Mouse (Mus musculus): ENCODE measurements around the gene Paqr7. TPM values are rescaled to one million over a fixed set of nuclear protein-coding genes. Genes with fewer than 3 reads are reported as not detected.

Gene Paqr7
- polyA plus RNA-seq, 1 experiment from 2014 or later, result 4.3 TPM

DNA sequence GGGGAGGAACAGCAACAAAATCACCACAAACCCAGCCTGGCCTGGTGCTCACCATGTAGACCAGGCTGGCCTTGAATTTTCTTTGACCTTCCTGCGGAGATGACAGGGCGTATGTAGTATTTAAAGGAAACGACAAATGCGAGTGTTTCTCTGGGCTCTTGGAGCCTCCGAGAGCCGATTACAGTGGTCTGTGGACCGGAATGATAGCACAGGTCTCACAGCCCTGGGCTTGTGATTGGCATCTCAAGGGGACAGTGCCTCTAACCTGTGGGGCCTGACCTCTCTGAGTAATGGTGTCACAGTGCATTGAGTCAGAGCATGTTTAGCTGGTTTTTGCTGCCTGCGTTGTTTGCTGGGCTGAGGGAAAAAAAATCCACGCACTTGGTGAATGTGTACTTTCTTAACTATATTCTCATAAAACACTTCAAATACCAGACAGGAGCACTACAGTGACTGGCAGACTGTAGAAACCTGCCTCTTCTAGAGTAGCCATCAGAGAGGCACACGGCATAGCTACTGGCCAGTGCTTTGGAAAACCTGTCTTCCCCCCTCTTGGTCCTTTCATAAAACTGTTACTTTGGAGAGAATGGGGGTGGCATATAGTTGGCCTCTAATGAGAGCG is 17.9 kb downstream of the Paqr7 start:
- Histone ChIP-seq H3K9ac (ENCODE audit: low read length) (no peak overlapping the region; the same call in 1 of the 2 replicates), H3K4me2 (ENCODE audit: low read length) (no peak overlapping the region), H3K4me1 (ENCODE audit: control insufficient read depth, insufficient read depth, low read length) (peaks cover 8% of the 10 kb centered on the region), H3K27me3 (replicated peaks; ENCODE audit: control insufficient read depth, insufficient read depth, low read length) (no peaks in the 10 kb centered on the region), H3K36me3 (ENCODE audit: control insufficient read depth, insufficient read depth, low read length) (no peaks in the 10 kb centered on the region), H3K27ac (ENCODE audit: low read depth, low read length) (no peak overlapping the region), H3K4me3 (ENCODE audit: low read depth, low read length) (no peak overlapping the region), H3K9me3 (replicated peaks; ENCODE audit: control insufficient read depth, low read length) (no peaks in the 10 kb centered on the region)
- DNase-seq (ENCODE audit: low spot score), result no peak
- no peak for ATAC-seq
- WGBS, result 90% methylated on average over 11 of the region's 11 CpGs

DNA sequence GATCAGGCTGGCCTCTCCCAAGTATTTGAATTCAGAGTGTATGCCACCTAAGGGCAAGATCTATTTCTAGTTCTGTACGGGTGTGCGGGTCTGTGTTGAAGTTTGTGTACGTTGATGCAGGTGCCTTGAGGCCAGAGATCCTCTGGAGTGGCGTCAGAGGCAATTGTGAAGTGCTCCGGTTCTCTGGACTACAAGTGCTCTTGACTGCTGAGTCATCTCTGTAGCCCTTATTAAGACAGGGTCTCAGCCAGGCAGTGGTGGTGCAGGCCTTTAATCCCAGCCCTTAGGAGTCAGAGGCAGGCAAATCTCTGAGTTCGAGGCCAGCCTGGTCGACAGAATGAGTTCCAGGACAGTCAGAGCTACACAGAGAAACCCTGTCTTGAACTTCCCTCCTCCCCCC is 19.1 kb downstream of the Paqr7 start:
- Histone ChIP-seq H3K9ac (ENCODE audit: low read length) (no peak overlapping the region), H3K4me2 (ENCODE audit: low read length) (no peak overlapping the region), H3K36me3 (ENCODE audit: control insufficient read depth, insufficient read depth, low read length) (no peaks in the 10 kb centered on the region), H3K9me3 (replicated peaks; ENCODE audit: control insufficient read depth, low read length) (no peaks in the 10 kb centered on the region), H3K27me3 (replicated peaks; ENCODE audit: control insufficient read depth, insufficient read depth, low read length) (no peaks in the 10 kb centered on the region), H3K27ac (ENCODE audit: low read depth, low read length) (no peak overlapping the region), H3K4me3 (ENCODE audit: low read depth, low read length) (no peak overlapping the region), H3K4me1 (ENCODE audit: control insufficient read depth, insufficient read depth, low read length) (peaks cover 8% of the 10 kb centered on the region)
- WGBS, result 80% methylated on average over 7 of the region's 7 CpGs
- DNase-seq (ENCODE audit: low spot score) (no peak), ATAC-seq (no peak)

DNA sequence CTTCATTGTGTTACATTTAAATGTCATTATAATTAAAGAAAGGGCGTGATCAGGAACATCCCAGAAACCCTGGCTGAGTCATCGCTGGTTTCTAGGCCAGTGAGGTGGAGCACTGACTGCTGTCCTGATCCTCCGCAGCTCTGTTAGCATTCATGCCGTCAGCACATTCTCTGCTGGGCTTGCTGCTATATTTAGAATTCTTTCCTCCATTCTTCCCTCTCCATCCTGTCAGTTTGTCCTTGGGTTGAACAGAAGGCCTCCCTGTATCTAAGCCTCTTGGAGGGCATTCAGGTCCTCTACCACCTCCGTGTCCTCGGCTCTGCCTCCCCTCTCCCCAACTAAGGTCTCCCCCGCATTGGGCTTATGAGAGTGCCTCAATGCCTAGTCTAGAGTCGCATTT is 20.5 kb downstream of the Paqr7 start:
- 0 out of 2 replicates have a peak, but pooled peaks cover 5% of the 10 kb centered on the region for H3K36me3 ChIP-seq (ENCODE audit: control insufficient read depth, insufficient read depth, low read length)
- H3K27me3 ChIP-seq (replicated peaks; ENCODE audit: control insufficient read depth, insufficient read depth, low read length), result no peaks in the 10 kb centered on the region
- H3K9me3 ChIP-seq (replicated peaks; ENCODE audit: control insufficient read depth, low read length), result no peaks in the 10 kb centered on the region
- H3K4me3 ChIP-seq (ENCODE audit: low read depth, low read length), result no peak overlapping the region
- ATAC-seq (no peak), DNase-seq (ENCODE audit: low spot score) (no peak)
- 86% methylated on average over 8 of the region's 8 CpGs for WGBS
- no peak overlapping the region for H3K27ac ChIP-seq (ENCODE audit: low read depth, low read length)
- no peak overlapping the region for H3K9ac ChIP-seq (ENCODE audit: low read length)
- no peak overlapping the region for H3K4me2 ChIP-seq (ENCODE audit: low read length)
- H3K4me1 ChIP-seq (ENCODE audit: control insufficient read depth, insufficient read depth, low read length), result no peaks in the 10 kb centered on the region

DNA sequence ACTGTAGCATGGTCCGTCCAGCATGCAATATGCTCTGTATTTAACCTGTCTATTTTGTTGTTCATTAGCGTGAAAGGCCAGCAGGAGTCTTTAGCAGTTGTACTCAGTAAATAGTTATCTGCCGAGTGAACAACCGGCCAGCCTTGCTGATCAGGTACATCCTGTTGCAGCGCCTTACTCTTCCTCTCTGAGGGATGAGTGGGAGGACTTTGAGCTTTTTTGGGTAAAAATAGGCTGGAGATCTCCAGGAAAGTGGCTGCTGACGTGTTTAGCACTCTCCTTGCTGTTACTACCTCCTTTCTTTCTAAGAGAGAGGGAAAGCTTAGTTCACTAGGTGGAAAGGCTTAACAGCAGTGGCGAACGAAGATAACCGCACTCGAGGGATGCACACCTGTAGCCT is 21.2 kb downstream of the Paqr7 start:
- Histone ChIP-seq H3K4me3 (ENCODE audit: low read depth, low read length) (no peak overlapping the region), H3K4me1 (ENCODE audit: control insufficient read depth, insufficient read depth, low read length) (no peaks in the 10 kb centered on the region), H3K4me2 (ENCODE audit: low read length) (no peak overlapping the region), H3K9me3 (replicated peaks; ENCODE audit: control insufficient read depth, low read length) (no peaks in the 10 kb centered on the region), H3K36me3 (ENCODE audit: control insufficient read depth, insufficient read depth, low read length) (0 out of 2 replicates have a peak, but pooled peaks cover 5% of the 10 kb centered on the region), H3K27ac (ENCODE audit: low read depth, low read length) (no peak overlapping the region), H3K9ac (ENCODE audit: low read length) (no peak overlapping the region), H3K27me3 (replicated peaks; ENCODE audit: control insufficient read depth, insufficient read depth, low read length) (no peaks in the 10 kb centered on the region)
- DNase-seq (ENCODE audit: low spot score) (no peak), ATAC-seq (no peak)
- 86% methylated on average over 10 of the region's 10 CpGs for WGBS

DNA sequence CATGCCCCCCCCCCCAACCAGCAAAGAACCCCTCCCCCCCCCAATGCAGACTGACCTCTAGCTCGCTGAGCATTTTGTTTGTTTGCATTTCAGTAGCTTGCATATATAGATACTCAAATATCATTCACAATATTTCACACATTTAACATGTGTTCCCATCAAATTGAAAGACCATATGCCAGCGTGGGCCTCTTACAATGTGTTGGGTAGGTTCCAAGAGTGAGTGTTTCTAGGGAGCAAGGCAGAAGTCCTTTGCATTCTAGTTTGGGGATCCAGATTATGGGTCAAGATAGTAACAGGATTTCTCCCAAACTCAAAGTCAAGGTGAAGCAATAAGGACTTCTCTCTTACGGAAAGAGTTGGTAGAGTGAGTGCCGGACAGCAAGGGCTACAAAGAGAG is 22.0 kb downstream of the Paqr7 start:
- Histone ChIP-seq H3K27ac (ENCODE audit: low read depth, low read length) (no peak overlapping the region), H3K4me2 (ENCODE audit: low read length) (no peak overlapping the region), H3K4me3 (ENCODE audit: low read depth, low read length) (no peak overlapping the region), H3K4me1 (ENCODE audit: control insufficient read depth, insufficient read depth, low read length) (no peaks in the 10 kb centered on the region), H3K36me3 (ENCODE audit: control insufficient read depth, insufficient read depth, low read length) (0 out of 2 replicates have a peak, but pooled peaks cover 5% of the 10 kb centered on the region), H3K9me3 (replicated peaks; ENCODE audit: control insufficient read depth, low read length) (no peaks in the 10 kb centered on the region), H3K9ac (ENCODE audit: low read length) (no peak overlapping the region), H3K27me3 (replicated peaks; ENCODE audit: control insufficient read depth, insufficient read depth, low read length) (no peaks in the 10 kb centered on the region)
- DNase-seq (ENCODE audit: low spot score), result no peak
- no peak for ATAC-seq
- 82% methylated on average over 4 of the region's 4 CpGs for whole genome bisulfite sequencing

DNA sequence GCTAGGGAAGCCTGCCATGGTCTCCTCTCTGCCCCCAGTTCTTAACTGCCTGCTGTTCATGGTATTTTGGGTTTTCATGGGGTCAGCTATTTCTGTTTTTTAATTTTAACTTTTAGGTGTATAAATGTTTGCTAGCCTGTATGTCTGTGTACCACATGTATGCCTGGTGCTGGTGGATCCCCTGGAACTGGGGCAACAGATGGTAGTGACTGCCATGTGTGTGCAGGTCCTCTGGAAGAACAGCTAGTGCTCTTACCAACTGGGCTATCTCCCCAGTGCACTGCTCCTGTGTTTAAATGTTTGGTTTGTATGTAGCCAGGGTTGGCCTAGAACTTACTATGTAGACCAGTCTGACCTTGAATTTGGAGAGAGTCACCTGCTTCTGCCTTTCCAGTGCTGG is 22.8 kb downstream of the Paqr7 start:
- H3K36me3 ChIP-seq (ENCODE audit: control insufficient read depth, insufficient read depth, low read length), result peaks cover 12% of the 10 kb centered on the region; the same call in 1 of the 2 replicates
- no peaks in the 10 kb centered on the region for H3K4me1 ChIP-seq (ENCODE audit: control insufficient read depth, insufficient read depth, low read length)
- no peak for DNase-seq (ENCODE audit: low spot score)
- H3K4me3 ChIP-seq (ENCODE audit: low read depth, low read length), result no peak overlapping the region
- no peaks in the 10 kb centered on the region for H3K9me3 ChIP-seq (replicated peaks; ENCODE audit: control insufficient read depth, low read length)
- ATAC-seq, result no peak
- H3K27me3 ChIP-seq (replicated peaks; ENCODE audit: control insufficient read depth, insufficient read depth, low read length), result no peaks in the 10 kb centered on the region
- H3K9ac ChIP-seq (ENCODE audit: low read length), result no peak overlapping the region
- H3K4me2 ChIP-seq (ENCODE audit: low read length), result no peak overlapping the region
- no peak overlapping the region for H3K27ac ChIP-seq (ENCODE audit: low read depth, low read length)

DNA sequence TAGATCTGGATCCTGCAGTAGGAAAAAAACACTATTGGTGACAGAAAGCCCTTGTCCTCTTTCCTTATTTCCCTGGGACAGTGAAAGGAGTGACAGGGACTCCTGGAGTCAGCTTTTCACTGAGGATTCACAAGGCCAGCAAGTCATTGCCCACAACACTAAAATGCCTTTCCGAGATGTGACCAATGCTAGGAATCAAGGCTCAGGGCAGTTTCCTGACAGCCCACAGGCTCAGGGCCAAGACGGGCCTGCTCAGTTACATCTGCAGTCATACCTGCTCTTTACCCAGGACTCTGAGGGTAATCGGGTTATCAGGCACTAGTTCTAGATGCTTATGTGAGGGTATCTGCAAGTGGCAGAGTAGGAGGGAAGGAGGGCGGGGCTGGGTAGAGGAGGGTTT is 26.9 kb downstream of the Paqr7 start:
- peaks cover 52% of the 10 kb centered on the region for H3K36me3 ChIP-seq (ENCODE audit: control insufficient read depth, insufficient read depth, low read length)
- H3K9me3 ChIP-seq (replicated peaks; ENCODE audit: control insufficient read depth, low read length), result no peaks in the 10 kb centered on the region
- ATAC-seq, result no peak
- no peak overlapping the region for H3K9ac ChIP-seq (ENCODE audit: low read length)
- H3K4me3 ChIP-seq (ENCODE audit: low read depth, low read length), result no peak overlapping the region
- H3K4me1 ChIP-seq (ENCODE audit: control insufficient read depth, insufficient read depth, low read length), result no peaks in the 10 kb centered on the region
- H3K27me3 ChIP-seq (replicated peaks; ENCODE audit: control insufficient read depth, insufficient read depth, low read length), result no peaks in the 10 kb centered on the region
- no peak overlapping the region for H3K4me2 ChIP-seq (ENCODE audit: low read length)
- H3K27ac ChIP-seq (ENCODE audit: low read depth, low read length), result no peak overlapping the region
- no peak for DNase-seq (ENCODE audit: low spot score)
- WGBS, result 91% methylated on average over 4 of the region's 4 CpGs

DNA sequence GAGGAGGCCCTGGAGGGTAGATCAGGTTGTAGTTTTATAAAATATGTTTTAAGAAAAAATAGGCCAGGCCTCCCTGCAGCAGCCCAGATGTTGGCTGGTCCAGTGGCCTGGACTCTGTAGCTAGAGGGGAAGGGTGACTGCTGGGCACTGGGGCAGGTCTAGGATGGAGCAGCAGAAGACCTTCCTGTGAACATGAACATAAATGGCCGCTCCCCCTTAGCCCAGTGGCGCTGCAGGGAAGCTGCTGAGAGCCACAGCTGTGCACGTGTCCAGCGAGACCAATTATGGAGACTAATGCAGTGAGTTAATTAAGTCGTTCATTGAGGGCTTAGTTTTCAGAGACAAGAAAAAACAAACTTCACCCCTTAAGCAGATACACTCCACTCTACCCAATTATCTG is 29.3 kb downstream of the Paqr7 start:
- Histone ChIP-seq H3K36me3 (ENCODE audit: control insufficient read depth, insufficient read depth, low read length) (peaks cover 76% of the 10 kb centered on the region), H3K27me3 (replicated peaks; ENCODE audit: control insufficient read depth, insufficient read depth, low read length) (no peaks in the 10 kb centered on the region), H3K4me2 (ENCODE audit: low read length) (no peak overlapping the region), H3K4me1 (ENCODE audit: control insufficient read depth, insufficient read depth, low read length) (no peaks in the 10 kb centered on the region), H3K27ac (ENCODE audit: low read depth, low read length) (no peak overlapping the region), H3K4me3 (ENCODE audit: low read depth, low read length) (no peak overlapping the region), H3K9me3 (replicated peaks; ENCODE audit: control insufficient read depth, low read length) (no peaks in the 10 kb centered on the region), H3K9ac (ENCODE audit: low read length) (no peak overlapping the region)
- 18% methylated on average over 5 of the region's 5 CpGs for WGBS
- no peak for ATAC-seq
- no peak for DNase-seq (ENCODE audit: low spot score)

DNA sequence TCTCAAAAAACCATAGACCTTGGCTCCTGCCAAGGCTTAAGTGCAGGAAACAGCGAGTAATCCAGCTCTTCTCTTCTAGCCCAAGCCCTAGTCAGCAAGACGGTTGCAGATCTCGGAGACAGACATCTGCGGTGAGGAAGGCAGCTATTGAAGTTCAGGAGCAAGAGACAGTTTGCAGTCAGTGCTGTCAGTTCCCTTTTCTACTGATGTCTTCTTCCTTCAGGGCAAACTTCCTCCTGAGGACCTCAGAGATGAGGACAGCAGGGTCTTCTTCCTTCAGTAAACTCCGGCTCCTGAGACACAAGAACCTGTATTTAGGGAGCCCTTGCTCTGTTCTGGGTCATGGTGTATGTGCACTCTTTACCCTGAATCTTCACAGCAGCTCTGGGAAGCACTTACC is 29.7 kb downstream of the Paqr7 start:
- Histone ChIP-seq H3K9me3 (replicated peaks; ENCODE audit: control insufficient read depth, low read length) (no peaks in the 10 kb centered on the region), H3K4me1 (ENCODE audit: control insufficient read depth, insufficient read depth, low read length) (no peaks in the 10 kb centered on the region), H3K36me3 (ENCODE audit: control insufficient read depth, insufficient read depth, low read length) (peaks cover 80% of the 10 kb centered on the region), H3K27me3 (replicated peaks; ENCODE audit: control insufficient read depth, insufficient read depth, low read length) (no peaks in the 10 kb centered on the region), H3K4me3 (ENCODE audit: low read depth, low read length) (no peak overlapping the region), H3K4me2 (ENCODE audit: low read length) (no peak overlapping the region), H3K9ac (ENCODE audit: low read length) (no peak overlapping the region), H3K27ac (ENCODE audit: low read depth, low read length) (no peak overlapping the region)
- 40% methylated on average over 5 of the region's 5 CpGs for WGBS
- DNase-seq (ENCODE audit: low spot score) (no peak), ATAC-seq (no peak)

Data from forebrain, embryonic 14.5 days (tissue).